Mouse (Mus musculus) adrenal gland, postnatal 25 days (tissue): ENCODE results near the gene E130114P18Rik. TPM values are rescaled to one million over a fixed set of nuclear protein-coding genes. Genes with fewer than 3 reads are reported as not detected.

Experiments used
- DNase-seq: peaks from one replicate; pipeline ENCODE4 v3.0.0; 2021; ENCODE audit warnings: mixed read lengths
- total RNA-seq: library from RNA; stranded (reverse); gene quantifications from 2 replicates; pipeline ENCODE4 v1.2.3, GENCODE M21; 2021

Gene E130114P18Rik
- total RNA-seq, 1 experiment from 2014 or later: 1.1 TPM

- no peak for DNase-seq
Measured at GRCm38 (mm10) chr4:97600875-97601835, 176.7 kb downstream of the E130114P18Rik start.

DNA sequence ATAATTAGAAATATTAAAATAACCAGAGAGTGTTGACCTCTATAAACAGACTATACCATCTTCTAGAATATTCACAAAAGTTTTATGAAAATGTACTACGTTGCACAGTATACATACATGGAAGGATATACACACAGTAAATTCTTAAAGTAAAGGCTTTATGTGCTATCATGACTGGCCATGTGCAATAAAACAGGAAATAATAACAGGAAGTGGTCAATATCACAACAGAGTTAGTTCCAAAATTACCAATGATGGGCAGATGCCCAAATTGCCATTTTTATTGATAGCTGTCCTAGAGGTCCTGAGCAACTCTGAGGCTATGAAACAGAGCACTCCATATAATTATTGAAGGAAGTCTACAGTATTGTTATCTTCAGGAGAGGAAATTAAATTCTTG lies 180.4 kb downstream of the E130114P18Rik start:
- DNase-seq: no peak

DNA sequence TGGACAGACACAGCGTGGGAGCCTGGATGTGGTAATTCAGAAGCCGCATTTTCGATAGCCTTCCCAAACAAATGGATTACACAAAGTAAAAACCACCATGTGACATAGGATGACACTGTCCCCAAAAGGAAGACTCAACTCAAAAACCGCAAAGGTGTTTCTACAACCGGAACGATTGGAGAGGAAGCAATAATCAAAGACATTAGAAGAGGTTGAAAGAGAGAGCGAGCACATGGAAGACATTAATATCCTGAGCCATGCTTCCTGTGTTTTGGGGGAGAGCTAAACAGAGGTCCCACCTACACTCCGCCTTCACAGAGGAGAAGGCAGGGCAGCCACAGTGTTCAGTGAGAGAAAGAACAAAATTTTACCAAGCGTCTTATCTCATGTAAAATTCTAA lies 181.5 kb downstream of the E130114P18Rik start:
- DNase-seq: no peak

GRCm38 (mm10) chr4:97593869-97594268 lies 184.0 kb downstream of the E130114P18Rik start:
- no peak for DNase-seq

DNA sequence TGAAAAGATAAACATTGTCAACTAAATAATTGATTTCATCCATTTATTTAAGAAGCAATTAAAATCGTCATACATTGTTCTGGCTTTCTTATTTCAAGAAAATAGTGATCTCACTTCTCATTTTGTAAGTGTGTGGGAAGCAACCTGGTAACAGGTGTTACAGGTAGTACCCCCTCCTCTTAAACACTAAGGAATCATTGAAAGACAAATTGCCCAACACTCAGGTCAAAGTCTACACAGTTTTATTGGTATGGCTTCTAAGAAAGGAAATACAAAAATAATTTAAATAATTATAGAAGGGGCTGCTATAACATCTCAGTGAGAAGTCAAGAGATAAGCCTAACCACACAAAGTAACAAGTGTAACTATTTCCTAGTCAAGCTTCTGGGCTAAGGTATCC lies 188.1 kb downstream of the E130114P18Rik start:
- DNase-seq: no peak

DNA sequence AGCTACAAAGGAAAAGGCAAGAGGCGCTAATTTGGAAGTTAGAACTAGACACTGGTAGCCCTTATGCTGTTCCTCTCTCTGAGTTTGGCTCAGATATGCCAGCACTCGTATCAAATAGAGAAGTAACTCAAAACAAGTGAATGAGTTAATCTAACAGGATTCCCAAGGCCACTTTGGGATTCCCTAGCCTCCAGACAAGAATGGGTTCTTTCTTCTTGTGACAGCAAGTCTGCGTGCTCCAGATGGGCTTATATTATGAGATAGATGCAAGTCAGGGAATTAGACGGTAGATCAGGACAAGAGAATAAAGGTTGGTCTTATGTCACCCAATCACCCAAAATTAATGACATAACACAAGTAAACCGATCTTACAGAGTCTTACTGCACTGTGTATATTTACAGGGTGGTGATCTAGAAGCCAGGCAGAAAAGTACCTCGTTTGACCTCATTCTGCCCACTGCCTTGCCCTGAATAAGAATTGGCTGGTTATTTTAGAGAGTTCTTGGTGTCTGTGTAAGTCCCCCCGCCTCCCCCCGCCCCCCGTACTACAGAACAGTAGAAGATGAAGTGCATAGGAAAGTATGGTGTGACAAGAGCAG lies 190.4 kb downstream of the E130114P18Rik start:
- no peak for DNase-seq

GRCm38 (mm10) chr4:97585170-97585569 lies 192.7 kb downstream of the E130114P18Rik start:
- no peak for DNase-seq

- no peak for DNase-seq
Measured at GRCm38 (mm10) chr4:97584445-97585130, 193.3 kb downstream of the E130114P18Rik start.

- DNase-seq: no peak
Measured at GRCm38 (mm10) chr4:97582796-97583430, 195.0 kb downstream of the E130114P18Rik start.

- DNase-seq: no peak
Measured at GRCm38 (mm10) chr4:97582064-97582415, 195.8 kb downstream of the E130114P18Rik start.

DNA sequence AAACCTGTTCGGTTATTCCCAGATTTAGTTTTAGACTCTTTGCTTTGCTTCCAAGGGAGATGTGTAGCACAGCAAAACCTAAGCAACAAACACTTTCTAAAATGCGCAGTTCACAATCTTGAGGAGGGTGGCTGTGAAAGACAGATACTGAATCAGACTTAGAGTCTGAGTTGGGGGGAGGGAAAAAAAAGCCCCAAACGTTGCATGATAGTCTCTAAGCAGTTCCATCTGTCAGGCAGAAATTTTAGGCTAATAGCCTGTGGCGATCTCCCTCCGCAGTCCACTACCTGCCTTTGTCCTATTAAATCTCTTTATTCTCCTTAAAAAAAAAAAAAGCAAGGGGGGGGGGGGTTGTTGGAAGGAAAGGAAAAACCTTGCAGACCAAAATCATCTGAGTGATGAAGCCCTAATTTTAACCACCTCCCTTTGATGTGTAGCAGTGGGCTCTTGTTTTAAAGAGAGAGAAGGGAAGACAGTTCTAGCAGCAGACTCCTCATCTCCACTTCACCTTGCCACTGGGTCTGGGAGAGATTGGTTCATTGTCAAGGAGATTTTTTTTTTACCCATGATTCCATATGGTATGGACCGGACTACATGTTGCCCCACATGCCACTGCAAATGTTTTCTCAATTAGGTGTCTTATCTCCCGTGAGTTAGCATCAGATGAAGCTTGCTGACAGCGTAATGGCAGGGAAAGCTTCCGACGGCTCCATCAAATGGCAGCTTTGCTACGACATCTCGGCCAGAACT lies 196.4 kb downstream of the E130114P18Rik start:
- DNase-seq: no peak

DNA sequence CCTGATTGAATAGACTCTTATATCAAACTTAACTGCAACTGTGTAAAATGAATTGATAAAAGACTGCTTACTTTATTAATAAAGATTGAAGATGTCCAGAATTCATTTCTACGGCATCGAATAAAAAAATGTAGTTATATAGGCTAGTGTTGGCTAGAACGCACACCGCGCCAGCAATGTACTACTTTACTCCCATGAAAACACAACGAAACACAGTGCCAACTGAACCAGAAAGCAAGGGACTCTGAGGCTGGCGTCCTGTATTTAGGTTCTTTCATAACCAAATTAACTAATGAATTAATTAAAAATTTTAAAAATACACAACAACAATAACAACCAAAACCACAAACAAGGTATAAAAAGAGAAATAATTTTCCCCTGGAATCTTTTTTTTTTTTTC lies 197.0 kb downstream of the E130114P18Rik start:
- DNase-seq: no peak

GRCm38 (mm10) chr4:97578571-97579165 lies 199.2 kb downstream of the E130114P18Rik start:
- DNase-seq: no peak

GRCm38 (mm10) chr4:97577431-97577830 lies 200.4 kb downstream of the E130114P18Rik start:
- no peak for DNase-seq

DNA sequence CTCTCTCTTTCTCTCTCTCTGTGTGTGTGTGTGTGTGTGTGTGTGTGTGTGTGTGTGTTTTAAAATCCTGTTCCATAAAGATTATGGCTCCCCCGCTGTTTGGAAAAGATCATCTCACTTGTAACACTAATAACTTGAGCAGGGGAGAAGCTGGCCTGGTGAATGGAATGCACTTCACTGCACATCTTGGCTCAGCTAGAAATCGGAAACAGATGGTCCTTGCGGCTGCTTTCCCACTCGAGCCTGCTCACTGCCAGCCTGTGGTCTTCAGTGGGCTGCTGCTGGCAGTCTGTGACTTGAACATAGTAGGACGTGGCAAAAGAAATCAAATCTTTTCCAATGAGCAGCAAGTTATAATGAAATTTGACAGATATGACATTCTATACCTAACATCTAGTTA lies 202.4 kb downstream of the E130114P18Rik start:
- DNase-seq: no peak

DNA sequence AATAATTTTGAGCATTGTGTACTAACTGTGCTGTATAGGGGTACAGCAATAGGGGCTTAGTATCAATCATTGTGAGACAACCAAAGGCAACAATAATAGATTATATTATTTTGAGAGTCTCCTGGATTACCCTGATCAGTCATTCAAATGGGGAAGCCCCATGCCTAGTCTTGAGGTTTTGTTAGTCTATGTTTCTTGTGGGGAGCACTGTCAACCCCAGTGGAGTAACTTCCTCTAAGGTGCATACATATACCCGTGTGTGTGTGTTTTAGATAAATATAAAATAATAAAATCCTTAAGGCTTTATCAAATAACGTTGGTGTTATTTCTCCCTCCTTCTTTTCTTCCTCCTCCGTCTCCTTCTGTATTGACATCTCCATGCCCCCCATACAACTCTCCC lies 208.6 kb downstream of the E130114P18Rik start:
- no peak for DNase-seq

GRCm38 (mm10) chr4:97564656-97565055 lies 213.2 kb downstream of the E130114P18Rik start:
- no peak for DNase-seq

DNA sequence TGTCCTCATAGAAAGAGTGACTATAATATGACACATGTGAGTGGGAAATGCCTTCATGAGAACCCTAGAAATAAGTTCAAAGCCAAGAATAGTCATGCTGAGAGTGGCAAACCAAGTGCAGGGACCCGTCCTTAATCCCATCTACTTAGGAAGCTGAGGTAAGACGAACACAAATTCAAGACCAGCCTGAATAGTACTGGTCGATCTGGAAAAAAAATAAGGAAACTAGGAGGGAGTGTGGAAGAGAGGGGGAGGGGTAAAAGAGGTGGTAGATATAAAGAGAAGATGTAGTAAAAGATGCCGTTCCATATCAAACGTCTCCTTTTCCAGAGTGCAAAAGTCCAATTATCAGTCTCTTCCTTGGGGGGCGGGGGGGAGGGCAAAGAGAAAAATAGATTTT lies 213.7 kb downstream of the E130114P18Rik start:
- DNase-seq: no peak

DNA sequence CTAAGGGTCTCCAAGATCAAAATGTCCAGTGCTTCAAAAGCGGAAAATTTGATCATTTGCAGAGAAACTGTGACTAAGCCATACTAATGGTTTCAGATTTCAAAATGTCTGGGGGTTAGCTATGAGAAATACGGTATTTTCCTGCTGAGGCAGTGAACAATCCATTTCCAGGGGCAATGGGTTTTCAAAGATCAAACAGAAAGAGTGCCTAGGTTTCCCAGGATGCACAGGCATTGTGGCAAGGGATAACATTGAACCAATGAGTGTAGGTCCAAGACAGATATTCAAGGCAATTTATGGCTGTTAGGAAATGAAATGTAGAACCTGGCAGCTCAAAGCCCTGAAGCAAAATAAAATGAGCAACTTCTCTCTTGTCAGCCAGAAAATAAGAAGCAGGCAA lies 220.3 kb downstream of the E130114P18Rik start:
- no peak for DNase-seq

- DNase-seq: no peak
Measured at GRCm38 (mm10) chr4:97544016-97544415, 233.9 kb downstream of the E130114P18Rik start.

DNA sequence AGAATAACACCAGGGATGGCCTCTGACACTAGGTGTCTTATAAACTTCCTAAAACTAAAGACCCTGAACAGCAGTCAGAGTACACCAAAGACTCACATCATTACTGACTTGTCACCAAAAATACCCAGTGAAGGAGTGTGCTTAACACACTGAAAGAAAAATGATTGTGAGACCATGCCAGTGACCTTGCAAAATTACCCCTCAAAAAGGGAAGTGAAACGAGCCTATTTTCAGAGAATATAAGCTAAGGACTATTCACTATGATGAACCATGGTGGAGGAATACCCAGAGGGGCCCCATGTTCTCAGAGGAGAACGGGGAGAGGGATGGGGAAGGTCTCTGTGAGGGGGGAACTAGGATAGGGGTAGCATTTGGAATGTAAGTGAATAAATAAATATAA lies 245.8 kb downstream of the E130114P18Rik start:
- no peak for DNase-seq
